Mouse (Mus musculus): ENCODE results near the gene Cldn15. TPM values are rescaled to one million over a fixed set of nuclear protein-coding genes. Genes with fewer than 3 reads are reported as not detected.

The Cldn15 gene
- total and polyA plus RNA-seq, 3 experiments = 0.25 to 0.29 TPM; not detected in 1

DNA sequence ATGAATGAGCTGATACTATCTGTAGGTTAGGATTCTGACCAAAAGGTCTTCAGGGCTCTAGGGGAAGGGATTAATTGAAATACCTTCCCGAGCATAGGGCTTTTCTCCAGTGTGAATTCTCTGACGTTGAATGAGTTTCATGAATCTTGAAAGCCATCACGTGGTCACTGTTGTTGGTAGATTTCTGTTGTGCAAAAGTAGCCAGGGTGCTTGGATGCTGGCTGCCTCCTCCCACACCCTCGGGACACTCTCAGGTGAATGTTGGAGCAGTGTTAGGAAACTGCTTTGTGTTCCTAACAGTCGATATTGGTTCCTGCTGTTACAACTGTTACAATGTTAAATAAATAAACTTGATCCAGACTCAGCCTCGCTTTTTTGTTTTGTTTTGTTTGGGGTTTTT lies 29.7 kb upstream of the Cldn15 start:
- Histone ChIP-seq H3K36me3 (replicated peaks in 1 of 2; ENCODE audit: control insufficient read depth in 1 of 2, insufficient read depth in 1 of 2, low read length in 1 of 2) (peaks cover 0 to 2% of the 10 kb centered on the region in 2 experiments), H3K4me1 (ENCODE audit: control insufficient read depth in 1 of 2, insufficient read depth in 2 of 2) (peaks cover 3 to 5% of the 10 kb centered on the region in 2 experiments; a peak in 3 of 4 replicates), H3K9me3 (replicated peaks; ENCODE audit: low read length) (peaks cover 4% of the 10 kb centered on the region), H3K79me2 (replicated peaks; ENCODE audit: control insufficient read depth, extremely low read depth, insufficient read depth, poor library complexity, severe bottlenecking) (no peaks in the 10 kb centered on the region), H3K4me3 (replicated peaks in 1 of 3; ENCODE audit: low read depth in 2 of 3, low read length in 2 of 3, poor library complexity in 1 of 3) (no peak overlapping the region), H3K27ac (ENCODE audit: insufficient read depth, low read depth) (no peak overlapping the region), H3K9ac (ENCODE audit: insufficient read depth, low read depth) (no peak overlapping the region), H3K4me2 (ENCODE audit: insufficient read depth, low read depth, poor library complexity, severe bottlenecking) (no peak overlapping the region), H3K27me3 (replicated peaks) (no peaks in the 10 kb centered on the region)
- dilution Hi-C loops (cut with MboI; ENCODE audit: extremely low pct_ligation_motif_present, extremely low pct_unique_long_range_greater_than_20kb, low sequenced_read_pairs) = no loop called here
- TF ChIP-seq SIN3A (IDR thresholded peaks at IDR 0.05; ENCODE audit: low read length) (no peak), KAT2A (IDR thresholded peaks at IDR 0.05; ENCODE audit: insufficient replicate concordance, low read length) (no peak), POLR2AphosphoS2 (IDR thresholded peaks at IDR 0.05; ENCODE audit: low read depth, low read length) (no peak), PAX5 (IDR thresholded peaks at IDR 0.05; ENCODE audit: low read length) (no peak), MAZ (IDR thresholded peaks at IDR 0.05; ENCODE audit: low read depth, low read length) (no peak), RAD21 (IDR thresholded peaks at IDR 0.05; ENCODE audit: low read depth, low read length) (no peak), MYC (IDR thresholded peaks at IDR 0.05; ENCODE audit: low read depth, low read length) (no peak), RCOR1 (conservative IDR thresholded peaks at IDR 0.05; ENCODE audit: low read depth, low read length) (no peak), JUND (conservative IDR thresholded peaks at IDR 0.05; ENCODE audit: low read depth, low read length) (no peak), CTCF (conservative IDR thresholded peaks at IDR 0.05 in 1 of 2, IDR thresholded peaks at IDR 0.05 in 1 of 2; ENCODE audit: low read depth in 2 of 2, low read length in 2 of 2) (no peak), USF2 (conservative IDR thresholded peaks at IDR 0.05; ENCODE audit: low read depth, low read length) (no peak)
- in situ Hi-C loops (cut with MboI; ENCODE audit: low pct_ligation_motif_present, low pct_unique_long_range_greater_than_20kb, low sequenced_read_pairs) = no loop called here
- no peak for DNase-seq (ENCODE audit: extremely low read depth)

DNA sequence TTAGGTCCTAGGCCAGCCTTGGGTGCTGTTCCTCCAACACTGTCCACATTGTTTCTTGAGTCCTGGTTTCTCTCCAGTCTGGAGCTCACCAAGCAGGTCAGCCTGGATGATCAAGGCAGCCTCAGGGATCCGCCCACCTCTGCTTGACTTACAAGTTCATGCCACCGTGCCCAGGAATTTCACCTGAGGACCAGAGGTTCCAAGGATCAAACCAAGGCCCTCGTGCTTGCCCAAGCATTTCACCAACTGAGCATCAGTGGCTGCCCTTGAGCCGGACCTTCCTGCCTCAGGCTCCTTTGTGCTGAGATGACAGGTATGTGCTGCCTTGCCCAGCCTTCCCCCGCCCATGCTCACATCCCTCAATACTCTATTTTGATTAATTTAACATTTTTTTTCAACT lies 28.8 kb upstream of the Cldn15 start:
- no peak overlapping the region for H3K4me2 ChIP-seq (ENCODE audit: insufficient read depth, low read depth, poor library complexity, severe bottlenecking)
- no peaks in the 10 kb centered on the region for H3K79me2 ChIP-seq (replicated peaks; ENCODE audit: control insufficient read depth, extremely low read depth, insufficient read depth, poor library complexity, severe bottlenecking)
- no peak for DNase-seq (ENCODE audit: extremely low read depth)
- peaks cover 0 to 2% of the 10 kb centered on the region in 2 experiments for H3K36me3 ChIP-seq (replicated peaks in 1 of 2; ENCODE audit: control insufficient read depth in 1 of 2, insufficient read depth in 1 of 2, low read length in 1 of 2)
- H3K9me3 ChIP-seq (replicated peaks; ENCODE audit: low read length) = peaks cover 4% of the 10 kb centered on the region
- in situ Hi-C loops (cut with MboI; ENCODE audit: low pct_ligation_motif_present, low pct_unique_long_range_greater_than_20kb, low sequenced_read_pairs) = no loop called here
- H3K27me3 ChIP-seq (replicated peaks) = no peaks in the 10 kb centered on the region
- no peak overlapping the region for H3K4me3 ChIP-seq (replicated peaks in 1 of 3; ENCODE audit: low read depth in 2 of 3, low read length in 2 of 3, poor library complexity in 1 of 3)
- dilution Hi-C loops (cut with MboI; ENCODE audit: extremely low pct_ligation_motif_present, extremely low pct_unique_long_range_greater_than_20kb, low sequenced_read_pairs) = no loop called here
- no peak overlapping the region for H3K9ac ChIP-seq (ENCODE audit: insufficient read depth, low read depth)
- TF ChIP-seq KAT2A (IDR thresholded peaks at IDR 0.05; ENCODE audit: insufficient replicate concordance, low read length) (no peak), MAX (IDR thresholded peaks at IDR 0.05; ENCODE audit: low read length) (no peak), ZNF384 (IDR thresholded peaks at IDR 0.05; ENCODE audit: low read depth, low read length) (no peak), NRF1 (IDR thresholded peaks at IDR 0.05; ENCODE audit: low read depth, low read length) (no peak), USF1 (IDR thresholded peaks at IDR 0.05; ENCODE audit: low read depth, low read length) (no peak), E2F4 (IDR thresholded peaks at IDR 0.05; ENCODE audit: insufficient replicate concordance, low read depth, low read length) (no peak), CTCF (conservative IDR thresholded peaks at IDR 0.05 in 1 of 2, IDR thresholded peaks at IDR 0.05 in 1 of 2; ENCODE audit: low read depth in 2 of 2, low read length in 2 of 2) (no peak), HCFC1 (IDR thresholded peaks at IDR 0.05; ENCODE audit: low read depth, low read length) (no peak), EP300 (IDR thresholded peaks at IDR 0.05; ENCODE audit: low read length) (no peak), POLR2AphosphoS2 (IDR thresholded peaks at IDR 0.05; ENCODE audit: low read depth, low read length) (no peak), PAX5 (IDR thresholded peaks at IDR 0.05; ENCODE audit: low read length) (no peak)
- no peak overlapping the region for H3K27ac ChIP-seq (ENCODE audit: insufficient read depth, low read depth)
- peaks cover 5 to 11% of the 10 kb centered on the region in 2 experiments for H3K4me1 ChIP-seq (ENCODE audit: control insufficient read depth in 1 of 2, insufficient read depth in 2 of 2)
